Mouse (Mus musculus) 416B (cell line): ENCODE measurements at regions not wholly inside any gene's neighbourhood (a gene's known extent, or its start where the extent isn't known, plus 50 kb on each side); places are given as distances from the start of the nearest gene placed in this dataset.
"Not testable (repeated sequence)": the region's sequence is repeated elsewhere in the genome, so short reads cannot be mapped to it uniquely, and the experiment has no call there.

Experiments
- DNase-seq: peaks from one replicate; pipeline ENCODE4 v3.0.0; 2011; ENCODE audit warnings: low read depth

DNA sequence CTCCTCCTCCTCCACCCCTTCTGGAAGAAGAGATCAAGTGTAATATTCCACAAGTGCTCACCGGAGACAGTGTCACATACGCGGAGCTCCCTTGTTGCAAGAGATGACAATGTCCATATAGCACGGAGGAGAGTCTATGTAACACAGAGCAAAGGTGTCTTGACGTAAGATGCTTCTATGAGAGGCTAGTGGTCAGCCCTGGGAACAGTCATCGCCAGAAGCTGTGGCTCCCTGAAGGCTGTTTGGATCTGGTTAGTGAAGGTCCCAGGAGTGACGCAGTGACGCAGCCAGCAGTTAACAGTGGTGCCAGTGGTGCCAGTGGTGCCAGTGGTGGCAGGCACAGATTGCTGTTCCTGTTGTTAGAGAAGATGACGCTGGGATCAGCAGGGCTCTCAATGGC, 66.9 kb downstream of the Twistnb start:
- DNase-seq, result no peak

DNA sequence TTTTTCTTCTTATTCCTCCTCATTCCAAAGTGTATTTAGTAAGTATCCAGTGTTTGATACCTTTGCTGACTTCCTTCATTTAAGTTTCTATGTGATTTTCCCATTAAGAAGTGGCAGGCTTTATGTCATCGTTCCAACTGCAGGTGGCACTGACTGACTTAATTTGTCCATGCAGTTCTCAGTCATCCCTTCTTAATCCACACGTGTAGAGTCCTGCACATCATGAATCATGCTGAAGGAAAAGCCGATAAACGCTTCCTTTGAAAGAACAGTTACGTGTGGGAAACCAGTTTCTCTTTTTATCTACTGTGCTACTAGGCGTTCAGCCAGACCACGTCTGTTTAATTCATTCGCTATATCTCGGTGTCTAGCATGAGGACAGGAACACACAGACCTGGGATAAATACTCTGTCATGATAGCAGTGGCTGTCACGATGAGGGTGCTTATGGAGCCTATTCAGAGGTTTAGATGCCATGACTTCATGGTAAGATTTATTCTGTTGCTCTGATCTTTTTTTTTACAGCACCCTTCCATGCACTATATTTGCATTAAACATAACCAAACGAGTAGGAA, 68.0 kb downstream of the Twistnb start:
- peak; percentile 71 for DNase-seq

- no peak for DNase-seq
These were observed 112.1 kb downstream of the Twistnb start for GRCm38 (mm10) chr12:33541566-33541965.

- DNase-seq, result not testable (repeated sequence)
These were observed 122.2 kb downstream of the Twistnb start for GRCm38 (mm10) chr12:33551660-33552059.

DNA sequence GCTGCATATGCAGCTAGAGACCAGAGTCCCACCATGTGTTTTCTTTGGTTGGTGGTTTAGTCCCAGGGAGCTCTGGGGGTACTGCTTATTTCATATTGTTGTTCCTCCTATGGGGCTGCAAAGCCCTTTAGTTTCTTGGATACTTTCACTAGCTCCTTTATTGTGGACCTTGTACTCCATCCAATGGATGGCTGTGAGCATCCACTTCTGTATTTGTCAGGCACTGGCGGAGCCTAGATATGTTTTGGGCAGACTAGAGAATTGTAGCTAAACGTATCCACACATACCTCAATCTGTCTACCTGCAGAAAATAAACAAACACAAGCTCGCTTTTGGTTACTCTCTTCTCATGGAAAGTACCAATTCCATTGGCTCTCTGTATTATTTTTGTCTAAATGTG, 122.8 kb downstream of the Twistnb start:
- no peak for DNase-seq

DNA sequence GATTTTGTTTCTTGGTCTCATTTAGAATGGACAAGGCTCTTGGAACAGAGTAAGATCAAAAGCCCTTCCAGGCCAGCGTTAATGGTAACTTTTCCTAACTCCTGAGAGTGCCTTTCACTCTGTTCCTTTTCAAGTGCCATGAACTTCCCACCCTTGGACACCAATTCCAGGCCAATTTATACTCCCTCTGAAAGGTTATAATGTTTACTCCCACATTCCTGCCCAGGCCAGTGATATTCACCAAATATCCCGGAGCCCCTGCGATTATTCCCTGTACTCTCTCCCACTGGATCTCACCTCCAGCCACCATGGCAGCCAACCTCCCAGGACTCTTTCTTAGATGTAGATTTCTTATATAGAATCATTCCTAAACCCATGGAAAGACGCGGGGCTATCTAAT, 123.2 kb downstream of the Twistnb start:
- no peak for DNase-seq

DNA sequence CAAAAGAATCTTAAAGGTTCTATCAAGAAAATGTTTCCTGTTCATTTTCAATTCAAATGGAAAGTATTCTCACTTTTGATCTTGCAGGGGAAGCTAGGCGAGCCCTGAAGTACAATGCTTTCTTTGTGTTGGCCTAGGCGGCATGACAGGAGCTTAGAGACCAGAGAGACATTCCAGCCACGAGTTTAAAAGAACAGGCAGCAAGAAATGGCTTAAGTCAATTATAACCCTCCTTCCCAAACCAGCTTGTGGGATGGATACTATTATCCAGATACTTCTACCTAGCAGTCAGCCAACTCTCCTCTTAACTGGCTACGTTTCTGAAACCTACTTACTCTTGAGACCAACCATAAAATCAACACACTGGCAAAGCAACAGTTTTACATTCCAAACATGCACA, 124.3 kb downstream of the Twistnb start:
- no peak for DNase-seq

GRCm38 (mm10) chr12:33561141-33561540, 131.7 kb downstream of the Twistnb start:
- DNase-seq, result peak; percentile 2

DNA sequence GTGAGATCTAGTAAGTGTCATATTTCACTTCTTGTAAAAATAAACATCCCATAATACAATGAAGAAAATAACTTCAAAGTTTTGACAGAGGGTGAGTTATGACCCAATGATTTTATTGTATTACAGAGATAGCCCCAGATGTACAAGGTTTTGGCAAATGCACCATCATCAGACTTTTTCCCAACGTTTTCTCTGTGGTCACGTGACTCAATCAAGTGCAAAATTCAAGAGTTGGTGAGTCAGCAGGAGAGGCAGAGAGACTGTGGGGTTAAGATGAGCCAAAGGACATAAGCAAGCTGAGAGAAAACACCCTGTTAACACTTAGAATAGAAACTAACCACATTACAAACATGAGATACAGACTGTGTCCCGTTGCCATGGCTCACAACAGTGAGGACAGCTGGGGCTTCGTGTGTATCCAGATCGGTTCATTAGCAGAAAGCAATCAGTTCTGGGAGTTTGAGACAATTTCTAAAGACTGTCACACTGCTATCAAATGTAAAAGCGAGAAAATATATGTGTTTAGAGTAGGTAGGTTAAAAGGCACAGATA, 148.5 kb downstream of the Twistnb start:
- DNase-seq, result peak; percentile 28

- DNase-seq, result no peak
These were observed 151.4 kb downstream of the Twistnb start for GRCm38 (mm10) chr12:33580809-33581208.

DNA sequence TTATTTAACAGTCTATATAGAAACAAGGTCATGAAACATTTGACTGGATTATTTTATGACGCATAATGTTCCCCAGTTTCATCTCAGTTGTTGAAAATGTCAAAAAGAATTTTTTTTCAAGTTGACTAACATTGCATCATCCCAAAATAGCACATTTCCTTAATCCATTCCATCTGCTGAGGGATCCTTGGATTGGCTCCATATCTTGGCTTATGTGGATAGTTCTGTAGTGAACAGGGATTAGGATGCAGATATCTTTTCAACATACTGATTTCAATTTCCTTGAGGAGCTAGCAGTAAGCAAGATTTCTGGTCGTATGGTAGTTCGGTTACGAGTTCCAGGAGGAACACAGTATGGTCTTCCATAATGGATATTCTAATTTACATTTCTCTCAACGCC, 161.6 kb downstream of the Twistnb start:
- DNase-seq, result no peak

- DNase-seq, result no peak
These were observed 163.0 kb downstream of the Twistnb start for GRCm38 (mm10) chr12:33592431-33592911.

DNA sequence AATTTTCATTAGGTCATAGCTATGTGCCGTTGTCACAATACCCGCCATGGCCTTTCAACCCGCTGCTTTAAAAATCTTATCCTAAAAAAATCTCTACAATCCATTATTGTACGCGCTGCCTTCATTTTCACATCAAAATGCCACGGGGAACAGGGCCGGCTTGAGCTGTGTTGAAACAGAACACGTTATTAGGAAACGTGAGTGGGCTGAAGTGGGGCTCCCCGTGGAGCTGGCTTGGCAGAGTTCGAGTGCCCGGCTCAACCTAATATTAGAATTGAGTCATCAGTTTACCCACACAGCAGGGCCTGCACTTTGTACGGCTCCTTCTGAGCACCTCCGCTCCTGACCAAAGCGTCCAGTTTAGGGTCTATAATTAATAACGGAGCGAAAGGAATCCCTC, 163.5 kb downstream of the Twistnb start:
- no peak for DNase-seq

DNA sequence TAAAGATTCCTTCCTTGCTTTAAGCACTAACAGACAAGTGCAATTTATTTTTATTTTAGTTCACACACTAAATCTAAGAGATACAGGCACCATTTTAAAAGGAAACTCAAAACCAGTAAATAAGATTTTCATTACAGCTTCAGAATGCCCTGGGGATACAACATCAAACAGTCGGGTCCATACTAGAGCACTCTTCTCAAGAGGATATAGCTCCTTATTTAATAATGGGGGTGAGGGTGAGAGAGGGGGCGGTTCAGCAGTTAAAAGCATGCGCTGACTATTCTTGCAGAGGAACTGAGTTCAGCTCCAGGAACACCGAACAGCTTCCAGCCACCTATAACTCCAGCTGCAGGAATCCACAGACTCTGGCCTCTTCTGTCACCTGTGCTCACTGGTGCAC, 164.2 kb downstream of the Twistnb start:
- DNase-seq, result no peak

GRCm38 (mm10) chr12:33605393-33605792, 176.0 kb downstream of the Twistnb start:
- peak; percentile 38 for DNase-seq

DNA sequence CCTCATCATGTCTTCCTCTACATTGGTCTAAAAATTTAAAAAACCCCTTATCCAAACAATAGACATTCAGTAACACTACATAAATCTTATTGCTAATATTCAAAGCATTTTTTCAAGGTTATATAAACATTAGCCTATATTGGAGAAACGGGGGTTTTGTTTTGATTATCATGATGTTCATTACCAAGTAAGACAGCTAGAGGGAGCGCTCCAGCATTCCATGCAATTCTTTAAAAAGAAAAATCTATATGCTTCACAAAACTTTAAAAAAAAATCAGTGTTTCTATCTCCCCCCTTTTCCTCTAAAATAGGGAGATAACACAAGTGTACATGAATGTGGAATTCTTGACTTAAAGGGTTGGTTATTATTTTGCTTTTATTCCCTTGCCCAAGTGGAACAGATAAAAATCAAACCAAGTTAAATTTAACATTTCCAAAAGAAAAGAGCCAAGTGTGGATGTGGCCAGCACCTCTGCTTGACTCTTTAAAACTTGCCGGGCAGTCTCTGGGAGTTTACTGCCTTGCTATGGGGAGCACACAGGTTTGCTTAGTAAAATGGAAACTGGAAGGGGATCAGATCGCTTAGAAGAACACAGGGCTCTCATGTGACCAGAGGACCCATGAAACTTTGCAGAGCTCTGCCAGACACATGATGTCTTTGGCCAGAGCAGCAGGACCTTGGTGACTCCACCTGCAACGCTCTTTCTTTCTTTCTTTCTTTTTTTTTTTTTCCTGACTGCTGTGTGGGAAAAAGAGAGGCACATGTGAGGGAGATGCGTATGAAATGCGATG, 178.6 kb downstream of the Twistnb start:
- peak; percentile 8 for DNase-seq

GRCm38 (mm10) chr12:33612378-33612777, 182.9 kb downstream of the Twistnb start:
- peak; percentile 40 for DNase-seq

GRCm38 (mm10) chr12:33620391-33620790, 191.0 kb downstream of the Twistnb start:
- no peak for DNase-seq

DNA sequence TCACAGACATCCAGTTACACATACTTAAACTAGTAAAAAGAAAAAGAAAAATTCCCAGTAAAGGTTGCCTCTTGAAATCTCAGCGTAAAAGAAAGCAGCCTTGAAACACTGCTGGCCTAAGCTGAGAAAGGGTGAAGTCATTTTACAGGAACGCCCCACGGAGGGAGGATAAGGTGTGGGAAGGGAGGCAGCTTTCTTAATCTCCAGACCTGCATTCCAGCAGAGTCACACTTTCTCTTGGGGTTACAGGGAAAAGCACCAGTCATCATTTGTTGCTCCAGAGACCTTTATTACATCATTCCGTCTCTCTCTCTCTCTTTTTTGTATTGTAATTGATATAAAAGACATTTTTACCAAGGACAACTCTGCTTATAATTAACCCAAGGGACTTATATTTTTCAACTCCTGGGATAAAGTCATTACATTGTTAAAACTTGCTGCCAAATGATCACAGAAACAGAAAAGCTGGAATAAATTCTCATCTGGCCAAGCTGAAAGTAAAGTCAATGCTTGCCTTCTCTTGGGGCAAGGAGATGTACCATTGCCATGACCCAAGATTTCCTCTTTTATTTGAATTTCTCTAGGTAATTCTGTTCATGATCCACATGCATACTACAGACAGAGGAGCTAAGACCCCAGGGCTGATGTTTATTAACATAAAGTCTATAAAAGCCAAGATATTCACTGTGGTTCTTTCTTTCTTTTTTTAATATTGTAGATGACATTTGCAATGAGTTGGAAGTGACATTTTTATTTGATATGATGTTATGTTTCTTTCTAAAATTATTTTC, 196.9 kb downstream of the Twistnb start:
- DNase-seq, result no peak

DNA sequence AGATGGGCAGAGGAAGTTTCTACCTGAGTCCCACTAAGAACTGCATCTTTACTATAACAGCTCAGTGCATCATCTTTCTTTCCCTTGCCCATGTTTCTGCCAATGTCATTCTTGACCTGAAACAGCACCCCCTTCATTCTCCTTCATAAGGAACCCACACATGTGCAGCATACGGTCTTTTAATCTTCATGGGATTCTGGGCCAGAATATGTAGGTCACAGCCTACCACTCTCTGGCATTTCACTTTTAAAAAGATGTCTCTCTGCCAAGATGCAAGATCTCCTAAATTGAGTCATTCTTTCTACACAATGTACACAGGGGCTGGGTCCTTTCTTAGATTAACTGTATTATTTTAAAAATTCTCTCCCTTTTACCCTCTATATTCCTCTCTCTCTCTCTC, 223.2 kb downstream of the Twistnb start:
- no peak for DNase-seq

DNA sequence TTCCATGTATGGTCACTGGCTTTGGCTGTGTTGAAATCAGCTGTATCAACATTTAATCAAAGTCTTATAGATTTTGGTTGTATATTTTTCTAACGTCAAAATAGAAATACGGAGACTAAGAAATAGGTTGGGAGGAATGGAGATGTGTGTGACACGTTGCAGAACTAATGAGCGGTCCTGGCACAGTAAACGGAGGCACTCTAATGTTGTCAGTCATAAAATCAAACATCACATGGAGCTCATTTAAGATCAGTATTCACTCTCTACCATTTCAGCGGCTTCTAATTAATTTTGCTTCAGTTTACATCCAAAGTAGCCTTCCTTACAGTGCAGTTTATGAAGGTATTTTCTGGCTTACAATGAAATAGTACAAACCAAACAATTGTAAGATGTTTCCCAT, 246.1 kb downstream of the Twistnb start:
- no peak for DNase-seq

DNA sequence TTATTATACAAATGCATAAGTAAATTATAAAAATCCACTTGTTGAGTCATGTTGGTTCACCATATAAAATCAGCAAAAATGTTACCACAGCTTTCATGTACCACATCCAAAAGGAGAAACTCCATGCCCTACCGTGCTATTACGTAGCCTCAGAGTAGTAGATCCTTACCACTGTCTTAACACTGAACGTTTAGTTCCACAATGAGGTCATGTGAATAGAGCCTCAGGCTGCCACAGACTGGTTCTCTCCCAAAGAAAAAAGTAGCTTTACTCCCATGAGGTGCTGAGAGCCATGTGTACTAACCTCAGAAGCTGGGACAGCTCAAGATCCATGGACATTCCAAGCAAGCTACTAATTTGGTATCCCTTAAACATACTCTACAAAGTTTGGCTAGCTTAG, 235.4 kb upstream of the Ferd3l start:
- DNase-seq, result no peak

- DNase-seq, result no peak
These were observed 213.8 kb upstream of the Ferd3l start for GRCm38 (mm10) chr12:33714392-33714791.
